Mouse (Mus musculus) neutrophil, adult 83 days (primary cell): ENCODE results near the gene Ubap1l. TPM values are rescaled to one million over a fixed set of nuclear protein-coding genes. Genes with fewer than 3 reads are reported as not detected.

ENCODE experiments used
- total RNA-seq, 2 experiments: library from RNA; stranded (reverse); gene quantifications; one replicate each; pipeline ENCODE4 v1.2.4; 2023

The Ubap1l gene
- under 1 TPM in 1 of 2 experiments, not detected in 1; 0.86 TPM for total RNA-seq

DNA sequence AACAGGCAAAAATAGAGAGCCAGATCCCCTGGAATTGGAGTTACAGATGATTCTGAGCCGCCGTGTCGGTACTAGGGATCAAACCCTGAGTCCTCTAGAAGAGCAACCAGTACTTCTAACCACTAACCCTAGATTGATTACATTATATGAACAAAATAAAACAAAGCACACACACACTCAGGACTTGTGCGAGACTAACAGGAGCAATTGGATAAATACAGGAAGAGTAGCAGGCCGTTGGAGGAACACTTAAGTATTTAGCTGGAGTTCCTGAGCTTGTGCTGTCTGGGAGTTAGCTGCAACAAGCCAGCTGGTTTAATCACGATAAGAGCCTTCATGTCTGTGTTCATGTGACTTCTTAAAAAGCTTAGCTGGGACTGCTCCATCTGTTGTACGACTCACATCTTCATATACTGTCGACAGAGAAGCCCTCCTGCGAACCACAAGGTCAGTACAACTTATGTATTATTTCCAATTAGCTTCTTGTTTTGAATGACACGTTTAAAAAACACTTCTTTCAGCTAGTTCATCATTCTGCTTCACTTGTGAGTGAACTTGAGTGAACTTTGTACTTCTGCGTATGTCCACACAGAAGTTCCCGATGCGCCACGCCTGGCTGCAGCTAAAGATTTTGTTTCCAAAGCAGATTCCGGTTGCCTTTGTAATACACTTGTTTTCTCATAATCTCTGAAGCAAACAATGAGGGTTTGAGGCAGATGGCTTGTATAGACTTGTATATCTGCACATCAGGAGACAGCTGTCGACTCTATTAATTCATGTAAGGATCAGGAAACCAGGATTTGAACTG lies at the start of gene Ubap1l:
Ubap1l (plus strand) TSS at position 401 of the 808 bp plus-strand sequence.

DNA sequence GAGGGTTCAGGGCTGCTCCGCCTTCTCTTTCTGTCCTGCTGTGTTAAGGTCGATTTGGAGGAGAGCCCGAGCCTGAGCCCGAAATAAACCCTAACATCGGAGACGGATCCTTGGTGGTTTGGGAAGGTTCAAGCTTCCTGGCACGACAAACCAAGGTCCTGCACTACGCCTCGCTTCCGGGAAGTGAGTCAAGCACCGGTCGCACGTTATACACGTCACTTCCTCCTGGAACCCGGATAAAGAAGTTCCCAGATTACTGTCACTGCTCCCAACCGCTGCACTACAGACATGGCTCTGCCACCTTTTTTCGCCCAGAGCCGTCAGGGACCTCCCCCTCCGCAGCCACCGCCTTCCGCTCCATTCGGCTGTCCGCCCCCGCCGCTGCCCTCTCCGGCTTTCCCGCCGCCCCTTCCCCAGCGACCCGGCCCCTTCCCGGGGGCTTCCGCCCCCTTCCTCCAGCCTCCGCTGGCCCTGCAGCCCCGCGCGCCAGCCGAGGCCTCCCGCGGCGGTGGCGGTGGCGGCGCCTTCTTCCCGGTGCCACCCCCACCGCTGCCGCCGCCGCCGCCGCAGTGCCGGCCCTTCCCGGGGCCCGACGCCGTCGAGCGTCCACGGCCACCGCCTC lies 14.9 kb upstream of the Ubap1l start, which contains the start of gene Pdcd7:
Pdcd7 (plus strand) TSS at position 251 of the 622 bp plus-strand sequence.

DNA sequence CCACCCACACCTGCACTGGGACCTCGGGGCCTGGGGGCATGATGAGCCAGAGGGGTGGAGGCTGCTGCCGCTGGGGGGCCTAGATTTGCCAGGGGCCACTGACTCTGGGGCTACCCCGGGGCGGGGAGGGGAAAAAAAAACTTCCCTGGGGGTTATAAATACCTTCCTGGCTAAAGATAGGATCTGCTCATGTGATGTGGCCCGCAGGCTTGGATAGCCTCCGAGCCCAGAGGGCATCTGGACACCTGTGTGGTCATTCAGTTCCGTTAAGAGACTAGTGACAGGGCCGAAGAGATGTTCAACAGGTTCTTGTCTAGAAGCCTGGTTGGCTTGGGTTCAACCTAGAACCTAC lies 30.7 kb downstream of the Ubap1l start, which contains the start of gene Kbtbd13:
Kbtbd13 (minus strand) TSS at position 40 of the 352 bp plus-strand sequence.

DNA sequence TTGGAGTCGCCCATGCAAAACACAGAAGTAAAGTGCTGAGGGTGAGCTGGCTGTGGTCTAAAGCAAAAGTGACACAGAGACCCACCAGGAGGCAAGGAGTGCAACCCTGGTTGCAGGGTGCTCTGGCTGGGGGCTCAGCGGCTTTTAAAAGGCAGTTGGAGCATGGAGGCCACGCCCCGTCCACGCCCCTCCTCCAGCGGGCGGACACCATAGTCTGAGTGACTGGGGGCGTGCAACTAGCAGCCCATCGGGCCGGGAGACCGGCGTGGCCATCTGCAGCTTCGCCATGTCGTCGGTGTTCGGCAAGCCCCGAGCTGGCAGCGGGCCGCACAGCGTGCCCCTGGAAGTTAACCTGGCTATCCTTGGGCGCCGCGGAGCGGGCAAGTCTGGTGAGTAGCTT lies 37.4 kb downstream of the Ubap1l start, which contains the start of gene Rasl12:
Rasl12 (plus strand) TSS at position 228 of the 400 bp plus-strand sequence.

DNA sequence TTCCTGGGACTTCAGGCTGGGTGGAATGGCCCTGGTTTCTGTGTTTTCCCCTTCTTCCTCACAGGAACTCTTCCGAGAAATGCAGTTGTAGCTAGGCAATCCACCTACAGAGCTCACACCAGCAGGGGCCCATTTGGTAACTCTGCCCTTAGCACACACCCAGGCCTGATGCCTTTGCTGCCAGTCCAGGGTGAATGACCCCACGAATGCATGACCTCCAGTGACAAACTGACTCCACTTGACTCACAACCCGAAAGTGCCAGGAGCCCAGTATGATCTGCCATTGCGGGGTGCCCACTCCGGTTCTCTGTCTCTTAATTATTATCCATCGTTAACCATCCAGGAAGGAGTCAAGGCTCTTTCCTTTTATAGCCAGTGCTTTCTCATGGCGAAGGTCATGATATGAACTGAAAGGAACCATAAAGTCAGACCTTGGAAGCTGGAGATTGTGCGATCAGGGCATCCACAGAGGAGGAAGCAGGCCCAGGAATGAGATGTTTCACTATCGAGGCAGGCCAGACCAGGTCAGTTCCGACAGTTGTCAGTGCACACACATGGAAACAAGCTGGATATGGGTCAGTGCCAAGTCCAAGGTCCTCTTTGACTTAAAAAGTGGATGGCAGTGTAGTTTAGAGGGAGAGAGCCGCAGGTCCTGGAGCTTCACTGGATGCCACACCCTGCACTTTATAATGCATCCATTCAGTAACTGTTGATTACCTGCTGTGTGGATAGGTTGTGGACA lies 62.1 kb downstream of the Ubap1l start, which contains the start of gene Slc51b:
Slc51b (minus strand) TSS at position 196 of the 742 bp plus-strand sequence.

Other genes with a start within 250 kb of the Ubap1l start
- not detected for gene Igdcc3, start 219.9 kb upstream of the Ubap1l start, total RNA-seq
- 1 to 10 TPM; 4.1 to 5.0 TPM for gene Parp16, start 165.7 kb upstream of the Ubap1l start, total RNA-seq
- not detected for gene Cilp, start 95.9 kb upstream of the Ubap1l start, total RNA-seq
- 10 to 100 TPM; 17.7 to 19.9 TPM for gene Clpx, start 66.8 kb upstream of the Ubap1l start, total RNA-seq
- 10 to 100 TPM; 12.4 to 17.0 TPM for gene Pdcd7, start 14.9 kb upstream of the Ubap1l start, total RNA-seq
- gene Kbtbd13, start 30.6 kb downstream of the Ubap1l start, total RNA-seq: not detected
- gene Rasl12, start 37.5 kb downstream of the Ubap1l start, total RNA-seq: not detected
- gene Slc51b, start 61.9 kb downstream of the Ubap1l start, total RNA-seq: not detected
- 1 to 10 TPM; 6.0 to 8.0 TPM for gene Mtfmt, start 74.7 kb downstream of the Ubap1l start, total RNA-seq
- 10 to 100 TPM; 68.9 to 73.7 TPM for gene Spg21, start 99.9 kb downstream of the Ubap1l start, total RNA-seq
- under 1 TPM in 1 of 2 experiments, not detected in 1; 0.24 TPM for gene Ankdd1a, start 159.2 kb downstream of the Ubap1l start, total RNA-seq
- 100 to 1,000 TPM; 166 to 167 TPM for gene Plekho2, start 219.0 kb downstream of the Ubap1l start, total RNA-seq
- 10 to 100 TPM; 13.5 to 13.9 TPM for gene Pif1, start 226.1 kb downstream of the Ubap1l start, total RNA-seq